Mouse (Mus musculus) stomach, embryonic 15.5 days (tissue): ENCODE measurements around the gene Utp18. TPM values are rescaled to one million over a fixed set of nuclear protein-coding genes. Genes with fewer than 3 reads are reported as not detected.
A peak's percentile ranks its signal among the peaks of the same experiment; 100 is the strongest.

Experiments used
- ATAC-seq: fragments of 200-750 bp; cut with Nextera tagmentation; 2 replicates; pipeline ENCODE4 v1.8.0; 2017; ENCODE audit warnings: low read depth, moderate number of reproducible peaks, moderate TSS enrichment; ENCODE audit not compliant: insufficient read depth, low FRiP score
- H3K27ac ChIP-seq: fragments of 300-500 bp; sonication (generic); 2 replicates; pipeline ENCODE4 v1.5.1; 2015; ENCODE audit warnings: mild to moderate bottlenecking, inconsistent platforms
- H3K27me3 ChIP-seq: fragments of 300-500 bp; sonication (generic); replicated peaks from 2 replicates; pipeline ENCODE4 v1.6.1; 2015; ENCODE audit warnings: inconsistent platforms
- H3K36me3 ChIP-seq: fragments of 300-500 bp; sonication (generic); 2 replicates; pipeline ENCODE4 v1.6.1; 2015; ENCODE audit warnings: inconsistent platforms
- H3K4me1 ChIP-seq: fragments of 300-500 bp; sonication (generic); 2 replicates; pipeline ENCODE4 v1.6.1; 2015; ENCODE audit warnings: inconsistent platforms
- H3K4me2 ChIP-seq: fragments of 300-500 bp; sonication (generic); 2 replicates; pipeline ENCODE4 v1.6.1; 2015; ENCODE audit warnings: mild to moderate bottlenecking, inconsistent platforms
- H3K4me3 ChIP-seq: fragments of 300-500 bp; sonication (generic); replicated peaks from 2 replicates; pipeline ENCODE4 v1.5.1; 2015; ENCODE audit warnings: inconsistent platforms
- H3K9ac ChIP-seq: fragments of 300-500 bp; sonication (generic); 2 replicates; pipeline ENCODE4 v1.6.1; 2015; ENCODE audit warnings: inconsistent platforms
- H3K9me3 ChIP-seq: fragments of 300-500 bp; sonication (generic); 2 replicates; pipeline ENCODE4 v1.6.1; 2016; ENCODE audit warnings: inconsistent platforms
- WGBS: fragments of 180-500 bp; shearing (Covaris S2); methylation state at CpG from one replicate; pipeline ENCODE4 v1.1.7; 2015; 5-methylcytosine and 5-hydroxymethylcytosine counted together
- polyA plus RNA-seq: library from polyadenylated mRNA; unstranded; fragments of >200 nt; fragmentation: Nextera tagmentation; extraction: Ambion mirVana; gene quantifications from 2 replicates; pipeline ENCODE4 v1.2.1, GENCODE M21; 2015

The Utp18 gene
- polyA plus RNA-seq, 1 experiment from 2014 or later = 24.8 TPM

- ATAC-seq = no peak
- H3K9me3 ChIP-seq = no peaks in the 10 kb centered on the region
- no peak overlapping the region for H3K9ac ChIP-seq
- H3K36me3 ChIP-seq = 0 out of 2 replicates have a peak, but pooled peaks cover 3% of the 10 kb centered on the region
- WGBS = 80% methylated on average over 4 of the region's 4 CpGs
- H3K4me3 ChIP-seq = peak overlapping the region; percentile 99; the same call in 1 of the 2 replicates
- no peak overlapping the region for H3K27ac ChIP-seq
- H3K27me3 ChIP-seq = no peaks in the 10 kb centered on the region
- H3K4me2 ChIP-seq = peak overlapping the region; percentile 91
- peaks cover 12% of the 10 kb centered on the region for H3K4me1 ChIP-seq
These were observed 1.5 kb downstream of the Utp18 start for GRCm38 (mm10) chr11:93884068-93884467.

- Histone ChIP-seq H3K4me2 (no peak overlapping the region), H3K9ac (no peak overlapping the region), H3K9me3 (no peaks in the 10 kb centered on the region), H3K4me1 (no peaks in the 10 kb centered on the region), H3K36me3 (peaks cover 16% of the 10 kb centered on the region), H3K27me3 (no peaks in the 10 kb centered on the region), H3K27ac (no peak overlapping the region), H3K4me3 (no peak overlapping the region)
- no peak for ATAC-seq
- 78% methylated on average over 1 of the region's 1 CpGs for WGBS
These were observed 22.9 kb downstream of the Utp18 start for GRCm38 (mm10) chr11:93862638-93863037.

GRCm38 (mm10) chr11:93862045-93862623 is 23.4 kb downstream of the Utp18 start:
- Histone ChIP-seq H3K4me2 (no peak overlapping the region), H3K36me3 (peaks cover 14% of the 10 kb centered on the region), H3K4me3 (no peak overlapping the region), H3K9me3 (no peaks in the 10 kb centered on the region), H3K9ac (no peak overlapping the region), H3K27ac (no peak overlapping the region), H3K4me1 (no peaks in the 10 kb centered on the region), H3K27me3 (no peaks in the 10 kb centered on the region)
- 91% methylated on average over 4 of the region's 4 CpGs for WGBS
- no peak for ATAC-seq

GRCm38 (mm10) chr11:93861193-93861592 is 24.4 kb downstream of the Utp18 start:
- H3K36me3 ChIP-seq = peaks cover 6% of the 10 kb centered on the region
- no peak for ATAC-seq
- H3K27me3 ChIP-seq = no peaks in the 10 kb centered on the region
- H3K9me3 ChIP-seq = no peaks in the 10 kb centered on the region
- no peaks in the 10 kb centered on the region for H3K4me1 ChIP-seq
- no peak overlapping the region for H3K27ac ChIP-seq
- 93% methylated on average over 2 of the region's 2 CpGs for WGBS
- no peak overlapping the region for H3K9ac ChIP-seq
- no peak overlapping the region for H3K4me2 ChIP-seq
- no peak overlapping the region for H3K4me3 ChIP-seq

- no peak for ATAC-seq
- Histone ChIP-seq H3K4me2 (no peak overlapping the region), H3K27ac (no peak overlapping the region), H3K27me3 (no peaks in the 10 kb centered on the region), H3K9ac (no peak overlapping the region), H3K4me1 (no peaks in the 10 kb centered on the region), H3K36me3 (peaks cover 6% of the 10 kb centered on the region), H3K4me3 (no peak overlapping the region), H3K9me3 (no peaks in the 10 kb centered on the region)
- 85% methylated on average over 1 of the region's 1 CpGs for WGBS
These were observed 24.9 kb downstream of the Utp18 start for GRCm38 (mm10) chr11:93860540-93861172.

- Histone ChIP-seq H3K27me3 (no peaks in the 10 kb centered on the region), H3K27ac (no peak overlapping the region), H3K36me3 (no peaks in the 10 kb centered on the region), H3K9ac (no peak overlapping the region), H3K9me3 (no peaks in the 10 kb centered on the region), H3K4me1 (no peaks in the 10 kb centered on the region), H3K4me2 (no peak overlapping the region), H3K4me3 (no peak overlapping the region)
- WGBS = 4% methylated on average over 6 of the region's 6 CpGs
- ATAC-seq = no peak
These were observed 29.1 kb downstream of the Utp18 start for GRCm38 (mm10) chr11:93856284-93856955.

- no peak overlapping the region for H3K9ac ChIP-seq
- no peaks in the 10 kb centered on the region for H3K9me3 ChIP-seq
- no peak overlapping the region for H3K4me2 ChIP-seq
- H3K4me3 ChIP-seq = no peak overlapping the region
- no peak for ATAC-seq
- no peak overlapping the region for H3K27ac ChIP-seq
- no peaks in the 10 kb centered on the region for H3K27me3 ChIP-seq
- H3K4me1 ChIP-seq = no peaks in the 10 kb centered on the region
- H3K36me3 ChIP-seq = no peaks in the 10 kb centered on the region
- WGBS = 79% methylated on average over 3 of the region's 3 CpGs
These were observed 33.0 kb downstream of the Utp18 start for GRCm38 (mm10) chr11:93852546-93852945.

GRCm38 (mm10) chr11:93847342-93847741 is 38.2 kb downstream of the Utp18 start:
- WGBS = 48% methylated on average over 2 of the region's 2 CpGs
- H3K4me2 ChIP-seq = no peak overlapping the region
- H3K4me1 ChIP-seq = no peaks in the 10 kb centered on the region

GRCm38 (mm10) chr11:93835800-93836199 is 49.8 kb downstream of the Utp18 start:
- Histone ChIP-seq H3K9me3 (no peaks in the 10 kb centered on the region), H3K4me1 (no peaks in the 10 kb centered on the region), H3K27ac (no peak overlapping the region), H3K27me3 (no peaks in the 10 kb centered on the region), H3K36me3 (no peaks in the 10 kb centered on the region), H3K4me3 (no peak overlapping the region), H3K9ac (no peak overlapping the region), H3K4me2 (no peak overlapping the region)
- ATAC-seq = no peak
- 39% methylated on average over 2 of the region's 2 CpGs for WGBS

More at GRCm38 (mm10) chr11:93847342-93847741, 38.2 kb downstream of the Utp18 start:
- Histone ChIP-seq H3K9me3 (no peaks in the 10 kb centered on the region), H3K4me3 (no peak overlapping the region), H3K27me3 (no peaks in the 10 kb centered on the region), H3K9ac (no peak overlapping the region), H3K36me3 (no peaks in the 10 kb centered on the region), H3K27ac (no peak overlapping the region)
- ATAC-seq = no peak

GRCm38 (mm10) chr11:93829971-93830370 is 55.6 kb downstream of the Utp18 start:
- no peak for ATAC-seq
- WGBS = 85% methylated on average over 8 of the region's 8 CpGs
- no peaks in the 10 kb centered on the region for H3K36me3 ChIP-seq

GRCm38 (mm10) chr11:93829327-93829679 is 56.3 kb downstream of the Utp18 start:
- H3K36me3 ChIP-seq = no peaks in the 10 kb centered on the region
- no peaks in the 10 kb centered on the region for H3K9me3 ChIP-seq
- H3K4me1 ChIP-seq = no peaks in the 10 kb centered on the region
- H3K27ac ChIP-seq = no peak overlapping the region
- WGBS = 78% methylated on average over 6 of the region's 6 CpGs
- no peak overlapping the region for H3K4me3 ChIP-seq
- no peak overlapping the region for H3K4me2 ChIP-seq
- no peak overlapping the region for H3K9ac ChIP-seq
- no peak for ATAC-seq
- H3K27me3 ChIP-seq = no peaks in the 10 kb centered on the region

More at GRCm38 (mm10) chr11:93829971-93830370, 55.6 kb downstream of the Utp18 start:
- no peaks in the 10 kb centered on the region for H3K9me3 ChIP-seq
- H3K4me1 ChIP-seq = no peaks in the 10 kb centered on the region
- H3K27me3 ChIP-seq = no peaks in the 10 kb centered on the region
- no peak overlapping the region for H3K4me2 ChIP-seq
- H3K4me3 ChIP-seq = no peak overlapping the region
- no peak overlapping the region for H3K9ac ChIP-seq
- H3K27ac ChIP-seq = no peak overlapping the region

GRCm38 (mm10) chr11:93828619-93829326 is 56.8 kb downstream of the Utp18 start:
- H3K4me1 ChIP-seq = no peaks in the 10 kb centered on the region
- no peaks in the 10 kb centered on the region for H3K9me3 ChIP-seq
- H3K27me3 ChIP-seq = no peaks in the 10 kb centered on the region
- H3K4me3 ChIP-seq = no peak overlapping the region
- no peaks in the 10 kb centered on the region for H3K36me3 ChIP-seq
- H3K27ac ChIP-seq = no peak overlapping the region
- H3K9ac ChIP-seq = no peak overlapping the region
- 78% methylated on average over 14 of the region's 14 CpGs for WGBS
- ATAC-seq = no peak
- H3K4me2 ChIP-seq = no peak overlapping the region
